Mouse (Mus musculus) lung, postnatal 0 days (tissue): Measurements from ENCODE around the gene Naxd.

Experiments
- CTCF ChIP-seq: IDR thresholded peaks from 2 replicates; pipeline ENCODE4 v1.5.1; 2016; ENCODE audit warnings: antibody characterized with exemption, mild to moderate bottlenecking
- EP300 ChIP-seq: IDR thresholded peaks from 2 replicates; pipeline ENCODE4 v1.6.1; 2016; ENCODE audit warnings: antibody characterized with exemption, mild to moderate bottlenecking, control low read depth

- TF ChIP-seq EP300 (peak; percentile 49; the same call in 1 of the 2 replicates), CTCF (no peak)
Measured at GRCm38 (mm10) chr8:11457278-11457677, 40.0 kb upstream of the Naxd start.
